12 mouse cellular contexts compared by ENCODE assay signal in genomic region chr19:53649802-53650201, GRCm38 (mm10). TPM values are rescaled to one million over a fixed set of nuclear protein-coding genes. Genes with fewer than 3 reads are reported as not detected.
DNase-seq lines count a peak whose midpoint lies in the region; ATAC-seq and TF ChIP-seq lines count a peak whose summit lies in the region.
"Had no signal": no experiment of that assay in that cellular context is flagged by ENCODE, and none has a peak within 500 bp of the region (broad histone marks: within the 10 kb centered on the region; RNA-seq: fewer than 3 reads in every experiment).

No protein-coding gene starts in this region.

- WGBS in intestine, embryonic 16.5 days = 34% methylated on average over 5 of the region's 5 CpGs
- WGBS in intestine, embryonic 15.5 days = 35% methylated on average over 5 of the region's 5 CpGs
- WGBS in forebrain, postnatal 0 days = 70% methylated on average over 5 of the region's 5 CpGs

- DNase-seq in R1 (ENCODE audit: low read depth, low spot score) = peak; percentile 59
- DNase-seq in kidney, postnatal 36 days = peak; percentile 17 to 41
- no peak for DNase-seq in forebrain, postnatal 0 days
- DNase-seq in right cerebral cortex, postnatal 4 days = no peak
- DNase-seq in urinary bladder, postnatal 36 days (ENCODE audit: low spot score in 2 of 2) = no peak

- H3K4me1 ChIP-seq in intestine, embryonic 16.5 days (ENCODE audit: control insufficient read depth, insufficient read depth, low read length) = 0 out of 2 replicates have a peak, but pooled peaks cover 6% of the 10 kb centered on the region
- peaks cover 18% of the 10 kb centered on the region for H3K4me1 ChIP-seq in intestine, embryonic 15.5 days (replicated peaks)
- no peaks in the 10 kb centered on the region for H3K4me1 ChIP-seq in forebrain, postnatal 0 days (ENCODE audit: insufficient read depth)

- no peaks in the 10 kb centered on the region for H3K27me3 ChIP-seq in intestine, embryonic 16.5 days (replicated peaks; ENCODE audit: control insufficient read depth, insufficient read depth, low read length)
- no peaks in the 10 kb centered on the region for H3K27me3 ChIP-seq in intestine, embryonic 15.5 days (replicated peaks)
- no peaks in the 10 kb centered on the region for H3K27me3 ChIP-seq in C2C12 (ENCODE audit: control insufficient read depth, insufficient read depth, insufficient read length)
- H3K27me3 ChIP-seq in forebrain, postnatal 0 days (ENCODE audit: insufficient read depth, low read length) = no peaks in the 10 kb centered on the region

- H3K4me3 ChIP-seq in intestine, embryonic 16.5 days (ENCODE audit: low read length) = no peak overlapping the region
- H3K4me3 ChIP-seq in intestine, embryonic 15.5 days (replicated peaks) = no peak overlapping the region
- no peak overlapping the region for H3K4me3 ChIP-seq in C2C12 (ENCODE audit: insufficient read depth, poor library complexity, severe bottlenecking)
- H3K4me3 ChIP-seq in forebrain, postnatal 0 days (ENCODE audit: low read depth, low read length) = no peak overlapping the region
- H3K4me3 ChIP-seq: hindbrain, embryonic 10.5 days had no signal

- no peaks in the 10 kb centered on the region for H3K79me2 ChIP-seq in C2C12 (ENCODE audit: control insufficient read depth, insufficient read depth)

- no peak for TF ChIP-seq CTCF in C2C12 (IDR thresholded peaks at IDR 0.05; ENCODE audit: control insufficient read depth, insufficient read depth, insufficient read length)
- TF ChIP-seq CTCF in forebrain, postnatal 0 days (IDR thresholded peaks at IDR 0.05; ENCODE audit: low read depth) = no peak

- no peak overlapping the region for H3K9ac ChIP-seq in intestine, embryonic 16.5 days (ENCODE audit: low read depth, low read length)
- no peak overlapping the region for H3K9ac ChIP-seq in intestine, embryonic 15.5 days
- H3K9ac ChIP-seq in forebrain, postnatal 0 days = no peak overlapping the region

- H3K79me3 ChIP-seq in C2C12 (ENCODE audit: low read depth) = no peaks in the 10 kb centered on the region

- no peak overlapping the region for H3ac ChIP-seq in C2C12 (ENCODE audit: control insufficient read depth, insufficient read length, low read depth)

- no peak overlapping the region for H3K4me2 ChIP-seq in intestine, embryonic 16.5 days (ENCODE audit: low read depth, low read length)
- H3K4me2 ChIP-seq in intestine, embryonic 15.5 days (replicated peaks) = no peak overlapping the region
- no peak overlapping the region for H3K4me2 ChIP-seq in forebrain, postnatal 0 days (ENCODE audit: low read depth)

- peaks cover 7% of the 10 kb centered on the region; the same call in 1 of the 2 replicates for H3K36me3 ChIP-seq in intestine, embryonic 16.5 days (ENCODE audit: control insufficient read depth, insufficient read depth, low read length)
- peaks cover 22% of the 10 kb centered on the region for H3K36me3 ChIP-seq in intestine, embryonic 15.5 days
- H3K36me3 ChIP-seq in C2C12 (ENCODE audit: control insufficient read depth, insufficient read depth) = peaks cover 20% of the 10 kb centered on the region
- H3K36me3 ChIP-seq in forebrain, postnatal 0 days (ENCODE audit: insufficient read depth) = peaks cover 21% of the 10 kb centered on the region

- H3K9me3 ChIP-seq in intestine, embryonic 16.5 days (ENCODE audit: control insufficient read depth, low read length) = no peaks in the 10 kb centered on the region
- H3K9me3 ChIP-seq in intestine, embryonic 15.5 days = no peaks in the 10 kb centered on the region
- H3K9me3 ChIP-seq in forebrain, postnatal 0 days (ENCODE audit: low read length) = no peaks in the 10 kb centered on the region
- H3K9me3 ChIP-seq: G1E; hindbrain, embryonic 10.5 days had no signal

- no peak overlapping the region for H3K27ac ChIP-seq in intestine, embryonic 16.5 days (ENCODE audit: low read length)
- no peak overlapping the region for H3K27ac ChIP-seq in intestine, embryonic 15.5 days
- H3K27ac ChIP-seq in forebrain, postnatal 0 days (ENCODE audit: low read depth, low read length) = no peak overlapping the region
- H3K27ac ChIP-seq: macrophage had no signal

- ATAC-seq in intestine, embryonic 16.5 days = 0 out of 2 replicates have a peak, but pooled peaks have one; percentile 23
- no peak for ATAC-seq in intestine, embryonic 15.5 days
- ATAC-seq in forebrain, postnatal 0 days = no peak

TF ChIP-seq in C2C12, 6 proteins besides CTCF, POLR2A, EP300 and RAD21:
- TF ChIP-seq CEBPB (IDR thresholded peaks at IDR 0.05; ENCODE audit: low read depth) = no peak
- TF ChIP-seq MYOD1 (IDR thresholded peaks at IDR 0.05; ENCODE audit: control insufficient read depth, insufficient read length, low read depth) = peak; percentile 36

RNA-seq across cellular contexts. Expression of gene Rbm20, which starts 27.3 kb away (rescaled TPM):
- 0.83 and 1.1 TPM in 2 replicates for polyA plus RNA-seq in intestine, embryonic 16.5 days (2015; fragmentation: Nextera tagmentation; extraction: Ambion mirVana)
- polyA plus RNA-seq in intestine, embryonic 15.5 days (2015; fragmentation: Nextera tagmentation; extraction: Ambion mirVana) = 0.77 and 0.80 TPM in 2 replicates
- polyA plus RNA-seq in C2C12 (2012; fragmentation: generic; extraction: Trizol) = 23.1 TPM
- total RNA-seq in forebrain, postnatal 0 days (2014; rRNA removed) = 2.9 and 3.4 TPM in 2 replicates
- polyA plus RNA-seq in forebrain, postnatal 0 days (2015; fragmentation: Nextera tagmentation; extraction: Ambion mirVana) = 1.1 and 1.4 TPM in 2 replicates
- total RNA-seq: neutrophil, adult 5-6 weeks had no signal
- polyA plus RNA-seq: macrophage had no signal

RNA-seq across cellular contexts. Expression of gene Smc3, which starts 49.6 kb away (rescaled TPM):
- 43.9 and 50.8 TPM in 2 replicates for polyA plus RNA-seq in intestine, embryonic 16.5 days (2015; fragmentation: Nextera tagmentation; extraction: Ambion mirVana)
- polyA plus RNA-seq in intestine, embryonic 15.5 days (2015; fragmentation: Nextera tagmentation; extraction: Ambion mirVana) = 57.0 and 63.2 TPM in 2 replicates
- 10.1 TPM for polyA plus RNA-seq in C2C12 (2012; fragmentation: generic; extraction: Trizol)
- total RNA-seq in forebrain, postnatal 0 days (2014; rRNA removed) = 35.5 and 41.4 TPM in 2 replicates
- 36.9 and 47.0 TPM in 2 replicates for polyA plus RNA-seq in forebrain, postnatal 0 days (2015; fragmentation: Nextera tagmentation; extraction: Ambion mirVana)

Comparison
In these comparisons a context has a peak if more than half of its experiments do, and no peak if none do; other contexts are left out.
1. DNase-seq: peak in R1 (single experiment) and kidney, postnatal 36 days (2 of 2); none in forebrain, postnatal 0 days (single experiment), right cerebral cortex, postnatal 4 days (single experiment) and urinary bladder, postnatal 36 days (0 of 2).
2. RNA of gene Rbm20, which starts 27.3 kb away (polyA plus RNA-seq): 23.1 TPM in C2C12 (single experiment); 1.1 to 1.4 TPM in forebrain, postnatal 0 days, 0.83 to 1.1 TPM in intestine, embryonic 16.5 days and 0.77 to 0.80 TPM in intestine, embryonic 15.5 days; every median in the first group is over 10 times any median in the second.